Mouse (Mus musculus) layer of hippocampus, postnatal 36 days (tissue): ENCODE measurements around the gene Exo1. TPM values are rescaled to one million over a fixed set of nuclear protein-coding genes. Genes with fewer than 3 reads are reported as not detected.

Experiments
- DNase-seq, 2 experiments: peaks; one replicate each; pipeline ENCODE4 v3.0.0; 2022
- total RNA-seq, 2 experiments: library from RNA; stranded (reverse); gene quantifications; 2 replicates each; pipeline ENCODE4 v1.2.3; 2021

Gene Exo1
- total RNA-seq: under 1 TPM; 0.30 to 0.51 TPM

GRCm38 (mm10) chr1:175880453-175881296 is at the start of gene Exo1:
Gene Exo1 (plus strand): TSS chr1:175880581.
- peak; percentile 88 to 89 for DNase-seq

- DNase-seq: no peak
Observed at GRCm38 (mm10) chr1:175855515-175855914, 24.9 kb upstream of the Exo1 start.

DNA sequence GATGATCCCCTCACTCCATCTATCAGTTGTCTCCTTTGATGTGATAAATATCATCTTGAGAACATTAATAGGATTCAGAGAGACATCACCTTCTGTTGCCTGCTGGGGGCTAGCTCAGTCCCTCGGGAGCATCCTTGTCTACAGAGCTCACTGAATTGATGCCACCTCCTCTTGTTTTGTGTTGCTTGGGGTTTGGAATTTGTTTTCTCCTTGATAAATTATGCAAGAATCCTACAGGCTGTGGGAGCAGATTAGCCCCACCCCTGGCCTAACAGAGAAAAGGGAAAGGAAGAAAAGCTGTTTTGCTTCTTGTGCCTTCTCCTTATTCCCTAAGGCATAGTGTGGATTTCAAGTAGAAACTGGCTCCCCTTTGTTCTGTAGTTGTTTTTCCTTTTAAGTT is 13.3 kb upstream of the Exo1 start:
- DNase-seq: no peak

- no peak for DNase-seq
Observed at GRCm38 (mm10) chr1:175867558-175867957, 12.8 kb upstream of the Exo1 start.

DNA sequence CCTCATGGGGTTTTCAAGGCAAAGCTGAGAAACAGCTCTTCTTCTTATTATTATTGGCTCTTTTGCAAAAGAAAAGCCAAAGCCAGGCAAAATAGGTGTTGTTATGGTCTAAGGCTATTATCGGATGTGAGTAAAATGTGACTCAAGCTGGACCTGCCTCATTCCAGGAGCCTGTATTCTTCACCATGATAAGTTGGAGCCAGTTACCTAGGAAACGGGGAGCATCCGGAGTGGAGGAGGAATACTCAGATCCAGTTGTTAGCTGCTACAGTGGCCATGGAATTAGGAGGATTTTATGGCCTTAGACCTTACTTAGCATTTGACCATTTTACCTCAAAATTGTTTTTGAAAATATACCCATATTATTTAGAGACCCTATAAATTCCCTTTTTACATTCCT is 9.7 kb upstream of the Exo1 start:
- DNase-seq: no peak

GRCm38 (mm10) chr1:175872028-175872816 is 8.2 kb upstream of the Exo1 start:
- no peak for DNase-seq

DNA sequence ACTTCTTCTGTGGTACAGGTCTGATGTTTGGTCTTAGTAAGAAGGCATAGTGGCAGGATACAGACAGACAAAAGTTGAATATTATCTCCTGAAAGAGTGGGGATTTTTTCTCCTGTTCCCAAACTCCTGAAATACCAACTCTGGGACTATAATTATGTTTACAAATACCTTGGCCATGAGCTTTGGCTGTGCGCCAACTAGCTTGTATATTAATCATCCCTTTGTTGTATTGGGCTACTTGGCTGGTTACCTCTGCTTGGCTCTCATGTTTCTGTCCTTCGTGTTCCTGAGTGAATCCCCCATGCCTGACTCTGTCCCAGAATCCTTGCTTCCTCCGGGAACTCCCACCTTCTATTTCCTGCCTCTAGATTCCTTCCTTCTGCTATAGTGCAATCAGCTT is 3.0 kb downstream of the Exo1 start:
- no peak for DNase-seq

GRCm38 (mm10) chr1:175893263-175893662 is 12.9 kb downstream of the Exo1 start:
- no peak for DNase-seq

GRCm38 (mm10) chr1:175893726-175894125 is 13.3 kb downstream of the Exo1 start:
- DNase-seq: no peak

- no peak for DNase-seq
Observed at GRCm38 (mm10) chr1:175911207-175911606, 30.8 kb downstream of the Exo1 start.

- no peak for DNase-seq
Observed at GRCm38 (mm10) chr1:175912038-175912437, 31.7 kb downstream of the Exo1 start.

DNA sequence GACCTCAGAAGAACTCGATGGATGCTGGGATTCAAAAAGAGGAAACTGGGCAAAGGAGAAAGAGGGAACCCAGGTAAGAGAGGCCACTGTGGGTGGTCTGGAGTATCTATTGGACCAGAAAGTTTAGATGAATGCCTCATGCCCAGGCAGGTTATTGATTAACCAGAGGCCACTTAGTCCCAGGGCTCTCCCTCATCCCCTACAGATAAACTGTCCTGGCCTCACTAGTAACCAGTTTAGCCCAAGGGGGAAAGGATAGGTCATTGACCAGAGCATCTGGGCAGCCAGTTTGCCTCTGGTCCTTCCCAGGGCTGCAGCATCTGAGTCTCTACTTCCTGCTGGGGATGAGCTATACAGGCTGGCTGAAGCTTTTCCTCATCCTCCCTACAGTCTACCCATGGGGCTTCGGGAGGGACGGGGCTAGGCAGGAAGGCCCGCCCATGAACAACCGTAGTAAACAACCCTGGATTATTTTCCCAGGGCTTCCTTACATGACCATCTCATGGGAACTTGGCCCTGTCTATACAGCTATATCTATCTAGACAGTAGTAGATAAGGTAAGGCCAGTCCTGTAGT is 33.4 kb downstream of the Exo1 start:
- DNase-seq: no peak

- no peak for DNase-seq
Observed at GRCm38 (mm10) chr1:175920029-175920428, 39.6 kb downstream of the Exo1 start, which contains the start of gene Gm38100. Gene Gm38100 (plus strand): TSS chr1:175920329.

GRCm38 (mm10) chr1:175921091-175921490 is 40.7 kb downstream of the Exo1 start:
- no peak for DNase-seq

- DNase-seq: peak; percentile 65 to 68
Observed at GRCm38 (mm10) chr1:175923848-175924787, 43.7 kb downstream of the Exo1 start.

- DNase-seq: no peak
Observed at GRCm38 (mm10) chr1:175931391-175931790, 51.0 kb downstream of the Exo1 start.

DNA sequence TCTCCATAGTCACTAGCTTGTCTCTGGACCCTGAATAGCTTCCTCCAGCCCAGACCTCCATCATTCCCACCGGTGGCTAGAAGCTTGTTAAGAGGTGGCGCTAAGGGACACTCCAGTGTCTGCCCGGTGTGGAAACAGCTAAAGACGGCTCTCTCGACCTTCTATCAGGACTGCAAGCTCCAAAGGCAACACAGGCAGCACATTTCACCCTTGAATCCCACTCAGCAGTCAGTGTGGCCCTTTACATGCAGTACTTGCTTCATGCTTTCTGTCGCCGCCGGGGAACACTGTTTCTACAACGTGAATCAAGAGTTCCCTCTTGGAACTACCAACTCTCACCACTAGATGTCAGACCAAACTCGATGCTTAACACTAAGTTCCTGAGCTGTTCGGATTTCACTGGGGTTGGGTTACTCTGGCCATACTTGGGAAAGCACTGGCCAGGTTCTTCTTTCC is 55.9 kb downstream of the Exo1 start:
- peak; percentile 32 to 53 for DNase-seq

- DNase-seq: no peak
Observed at GRCm38 (mm10) chr1:175938731-175939130, 58.4 kb downstream of the Exo1 start.

- no peak for DNase-seq
Observed at GRCm38 (mm10) chr1:175943168-175943567, 62.8 kb downstream of the Exo1 start.

- no peak for DNase-seq
Observed at GRCm38 (mm10) chr1:175946718-175947315, 66.4 kb downstream of the Exo1 start.

- no peak for DNase-seq
Observed at GRCm38 (mm10) chr1:175950421-175950820, 70.0 kb downstream of the Exo1 start.
